Mouse (Mus musculus) neural tube, embryonic 13.5 days (tissue): ENCODE measurements at regions not wholly inside any gene's neighbourhood (a gene's known extent, or its start where the extent isn't known, plus 50 kb on each side); places are given as distances from the start of the nearest gene placed in this dataset.

Experiments used
- ATAC-seq: fragments of 200-750 bp; cut with Nextera tagmentation; 2 replicates; pipeline ENCODE4 v1.8.0; 2017; ENCODE audit warnings: low read depth, mild to moderate bottlenecking, moderate TSS enrichment, moderate library complexity
- H3K27ac ChIP-seq: fragments of 300-500 bp; sonication (generic); replicated peaks from 2 replicates; pipeline ENCODE4 v1.5.1; 2015; ENCODE audit warnings: moderate library complexity, mild to moderate bottlenecking, inconsistent platforms
- H3K27me3 ChIP-seq: fragments of 300-500 bp; sonication (generic); 2 replicates; pipeline ENCODE4 v1.6.1; 2015; ENCODE audit warnings: mild to moderate bottlenecking, inconsistent platforms
- H3K36me3 ChIP-seq: fragments of 300-500 bp; sonication (generic); 2 replicates; pipeline ENCODE4 v1.6.1; 2015; ENCODE audit warnings: mild to moderate bottlenecking, inconsistent platforms
- H3K4me1 ChIP-seq: fragments of 300-500 bp; sonication (generic); replicated peaks from 2 replicates; pipeline ENCODE4 v1.6.1; 2015; ENCODE audit warnings: inconsistent platforms
- H3K4me2 ChIP-seq: fragments of 300-500 bp; sonication (generic); 2 replicates; pipeline ENCODE4 v1.6.1; 2015; ENCODE audit warnings: inconsistent platforms, mild to moderate bottlenecking, moderate library complexity
- H3K4me3 ChIP-seq: fragments of 300-500 bp; sonication (generic); 2 replicates; pipeline ENCODE4 v1.5.1; 2015; ENCODE audit warnings: mild to moderate bottlenecking, inconsistent platforms
- H3K9ac ChIP-seq: fragments of 300-500 bp; sonication (generic); 2 replicates; pipeline ENCODE4 v1.6.1; 2015; ENCODE audit warnings: moderate library complexity, mild to moderate bottlenecking, inconsistent platforms
- H3K9me3 ChIP-seq: fragments of 300-500 bp; sonication (generic); 2 replicates; pipeline ENCODE4 v1.6.1; 2016; ENCODE audit warnings: inconsistent platforms
- WGBS: fragments of 180-500 bp; shearing (Covaris S2); methylation state at CpG from one replicate; pipeline ENCODE4 v1.1.7; 2015; 5-methylcytosine and 5-hydroxymethylcytosine counted together

GRCm38 (mm10) chr8:92000368-92000767 is 198.5 kb upstream of the Irx3 start:
- WGBS: 93% methylated on average over 1 of the region's 1 CpGs
- no peaks in the 10 kb centered on the region for H3K36me3 ChIP-seq
- no peak for ATAC-seq

GRCm38 (mm10) chr8:91999661-92000060 is 197.8 kb upstream of the Irx3 start:
- Histone ChIP-seq H3K9ac (no peak overlapping the region), H3K9me3 (no peaks in the 10 kb centered on the region), H3K4me1 (peaks cover 33% of the 10 kb centered on the region), H3K4me3 (no peak overlapping the region), H3K27me3 (no peaks in the 10 kb centered on the region), H3K4me2 (no peak overlapping the region), H3K27ac (no peak overlapping the region), H3K36me3 (no peaks in the 10 kb centered on the region)
- 89% methylated on average over 5 of the region's 5 CpGs for WGBS
- ATAC-seq: no peak

More at GRCm38 (mm10) chr8:92000368-92000767, 198.5 kb upstream of the Irx3 start:
- Histone ChIP-seq H3K4me3 (no peak overlapping the region), H3K9me3 (no peaks in the 10 kb centered on the region), H3K9ac (no peak overlapping the region), H3K4me2 (no peak overlapping the region), H3K27ac (no peak overlapping the region), H3K27me3 (no peaks in the 10 kb centered on the region), H3K4me1 (peaks cover 26% of the 10 kb centered on the region)

GRCm38 (mm10) chr8:91999189-91999588 is 197.3 kb upstream of the Irx3 start:
- peaks cover 36% of the 10 kb centered on the region for H3K4me1 ChIP-seq
- H3K4me3 ChIP-seq: no peak overlapping the region
- H3K36me3 ChIP-seq: no peaks in the 10 kb centered on the region
- WGBS: 93% methylated on average over 2 of the region's 2 CpGs
- H3K27ac ChIP-seq: no peak overlapping the region
- H3K27me3 ChIP-seq: no peaks in the 10 kb centered on the region
- no peak for ATAC-seq
- no peak overlapping the region for H3K4me2 ChIP-seq
- H3K9me3 ChIP-seq: no peaks in the 10 kb centered on the region
- no peak overlapping the region for H3K9ac ChIP-seq

- 0 out of 2 replicates have a peak, but pooled peaks cover 5% of the 10 kb centered on the region for H3K27me3 ChIP-seq
- no peaks in the 10 kb centered on the region for H3K36me3 ChIP-seq
- no peak overlapping the region for H3K27ac ChIP-seq
- no peak overlapping the region for H3K9ac ChIP-seq
- H3K4me1 ChIP-seq: peaks cover 47% of the 10 kb centered on the region
- ATAC-seq: no peak
- H3K4me3 ChIP-seq: no peak overlapping the region
- H3K4me2 ChIP-seq: no peak overlapping the region
- no peaks in the 10 kb centered on the region for H3K9me3 ChIP-seq
Observed at GRCm38 (mm10) chr8:91997892-91998189, 196.0 kb upstream of the Irx3 start.

- no peak for ATAC-seq
- 12% methylated on average over 26 of the region's 26 CpGs for WGBS
- H3K4me3 ChIP-seq: no peak overlapping the region
- no peaks in the 10 kb centered on the region for H3K9me3 ChIP-seq
- H3K4me1 ChIP-seq: peaks cover 52% of the 10 kb centered on the region
- H3K4me2 ChIP-seq: peak overlapping the region; percentile 30
- no peaks in the 10 kb centered on the region for H3K36me3 ChIP-seq
- H3K27me3 ChIP-seq: 0 out of 2 replicates have a peak, but pooled peaks cover 10% of the 10 kb centered on the region
- peak overlapping the region; percentile 71 for H3K27ac ChIP-seq
- H3K9ac ChIP-seq: peak overlapping the region; percentile 28; the same call in 1 of the 2 replicates
Observed at GRCm38 (mm10) chr8:91997023-91997891, 195.4 kb upstream of the Irx3 start.

- H3K27me3 ChIP-seq: 0 out of 2 replicates have a peak, but pooled peaks cover 10% of the 10 kb centered on the region
- peaks cover 60% of the 10 kb centered on the region for H3K4me1 ChIP-seq
- no peak overlapping the region for H3K4me3 ChIP-seq
- 7% methylated on average over 10 of the region's 10 CpGs for WGBS
- 0 out of 2 replicates have a peak overlapping the region, but pooled peaks have one; percentile 28 for H3K9ac ChIP-seq
- peak overlapping the region; percentile 30 for H3K4me2 ChIP-seq
- no peaks in the 10 kb centered on the region for H3K9me3 ChIP-seq
- H3K36me3 ChIP-seq: no peaks in the 10 kb centered on the region
- ATAC-seq: 0 out of 2 replicates have a peak, but pooled peaks have one; percentile 7
- H3K27ac ChIP-seq: peak overlapping the region; percentile 71
Observed at GRCm38 (mm10) chr8:91996305-91997022, 194.6 kb upstream of the Irx3 start.

GRCm38 (mm10) chr8:91995407-91996144 is 193.7 kb upstream of the Irx3 start:
- H3K27me3 ChIP-seq: 0 out of 2 replicates have a peak, but pooled peaks cover 11% of the 10 kb centered on the region
- no peaks in the 10 kb centered on the region for H3K9me3 ChIP-seq
- peak; percentile 66 for ATAC-seq
- no peak overlapping the region for H3K4me2 ChIP-seq
- 10% methylated on average over 9 of the region's 9 CpGs for WGBS
- H3K9ac ChIP-seq: no peak overlapping the region
- no peaks in the 10 kb centered on the region for H3K36me3 ChIP-seq
- H3K4me1 ChIP-seq: peaks cover 69% of the 10 kb centered on the region
- H3K4me3 ChIP-seq: no peak overlapping the region
- H3K27ac ChIP-seq: peak overlapping the region; percentile 71

GRCm38 (mm10) chr8:91991542-91992452 is 189.9 kb upstream of the Irx3 start:
- peak overlapping the region; percentile 72 for H3K27ac ChIP-seq
- H3K27me3 ChIP-seq: peaks cover 31% of the 10 kb centered on the region; the same call in 1 of the 2 replicates
- peaks cover 64% of the 10 kb centered on the region for H3K4me1 ChIP-seq
- H3K9me3 ChIP-seq: 0 out of 2 replicates have a peak, but pooled peaks cover 3% of the 10 kb centered on the region
- WGBS: 22% methylated on average over 25 of the region's 25 CpGs
- H3K4me3 ChIP-seq: peak overlapping the region; percentile 6; the same call in 1 of the 2 replicates
- 0 out of 2 replicates have a peak, but pooled peaks have one; percentile 49 for ATAC-seq
- H3K36me3 ChIP-seq: no peaks in the 10 kb centered on the region
- peak overlapping the region; percentile 49; the same call in 1 of the 2 replicates for H3K9ac ChIP-seq
- H3K4me2 ChIP-seq: peak overlapping the region; percentile 40

- H3K9ac ChIP-seq: no peak overlapping the region
- H3K4me3 ChIP-seq: no peak overlapping the region
- H3K4me1 ChIP-seq: peaks cover 56% of the 10 kb centered on the region
- peaks cover 33% of the 10 kb centered on the region; the same call in 1 of the 2 replicates for H3K27me3 ChIP-seq
- H3K27ac ChIP-seq: peak overlapping the region; percentile 72; the same call in 1 of the 2 replicates
- H3K4me2 ChIP-seq: peak overlapping the region; percentile 40; the same call in 1 of the 2 replicates
- 14% methylated on average over 5 of the region's 5 CpGs for WGBS
- H3K36me3 ChIP-seq: no peaks in the 10 kb centered on the region
- ATAC-seq: no peak
- H3K9me3 ChIP-seq: 0 out of 2 replicates have a peak, but pooled peaks cover 4% of the 10 kb centered on the region
Observed at GRCm38 (mm10) chr8:91990952-91991351, 189.1 kb upstream of the Irx3 start.

GRCm38 (mm10) chr8:91990048-91990447 is 188.2 kb upstream of the Irx3 start:
- Histone ChIP-seq H3K27ac (no peak overlapping the region), H3K9ac (no peak overlapping the region), H3K27me3 (peaks cover 37% of the 10 kb centered on the region; the same call in 1 of the 2 replicates), H3K9me3 (0 out of 2 replicates have a peak, but pooled peaks cover 4% of the 10 kb centered on the region), H3K4me3 (no peak overlapping the region), H3K4me2 (no peak overlapping the region), H3K4me1 (peaks cover 47% of the 10 kb centered on the region), H3K36me3 (no peaks in the 10 kb centered on the region)
- WGBS: 36% methylated on average over 3 of the region's 3 CpGs
- ATAC-seq: no peak
